Mouse (Mus musculus) liver, adult (tissue): ENCODE measurements around the gene Ttll8.

Experiments used
- GATA4 ChIP-seq: IDR thresholded peaks from 2 replicates; pipeline ENCODE4 v1.6.1; 2014; ENCODE audit warnings: mild to moderate bottlenecking, low read length; ENCODE audit not compliant: insufficient replicate concordance

The Ttll8 gene

GRCm38 (mm10) chr15:88861772-88862622 is 92.2 kb downstream of the Ttll8 start, which contains the start of gene Pim3:
TSS of gene Pim3 (plus strand) at chr15:88862186.
- TF ChIP-seq GATA4, result peak; percentile 32; the same call in 1 of the 2 replicates

- TF ChIP-seq GATA4, result no peak
Measured at GRCm38 (mm10) chr15:88860781-88861180, 93.4 kb downstream of the Ttll8 start.

- TF ChIP-seq GATA4, result no peak
Measured at GRCm38 (mm10) chr15:88859206-88859970, 94.8 kb downstream of the Ttll8 start.

- TF ChIP-seq GATA4, result no peak
Measured at GRCm38 (mm10) chr15:88858707-88859106, 95.5 kb downstream of the Ttll8 start.

GRCm38 (mm10) chr15:88858141-88858541 is 96.1 kb downstream of the Ttll8 start:
- TF ChIP-seq GATA4, result no peak

GRCm38 (mm10) chr15:88857361-88857760 is 96.9 kb downstream of the Ttll8 start:
- no peak for TF ChIP-seq GATA4

- TF ChIP-seq GATA4, result no peak
Measured at GRCm38 (mm10) chr15:88856613-88857012, 97.6 kb downstream of the Ttll8 start.

- no peak for TF ChIP-seq GATA4
Measured at GRCm38 (mm10) chr15:88855896-88856417, 98.3 kb downstream of the Ttll8 start.

GRCm38 (mm10) chr15:88854969-88855830 is 99.0 kb downstream of the Ttll8 start:
- peak; percentile 19; the same call in 1 of the 2 replicates for TF ChIP-seq GATA4

GRCm38 (mm10) chr15:88854119-88854968 is 99.9 kb downstream of the Ttll8 start:
- no peak for TF ChIP-seq GATA4

GRCm38 (mm10) chr15:88853106-88853505 is 101.1 kb downstream of the Ttll8 start:
- TF ChIP-seq GATA4, result no peak

GRCm38 (mm10) chr15:88851507-88852149 is 102.6 kb downstream of the Ttll8 start:
- no peak for TF ChIP-seq GATA4

GRCm38 (mm10) chr15:88851076-88851475 is 103.1 kb downstream of the Ttll8 start:
- no peak for TF ChIP-seq GATA4
